Mouse (Mus musculus) regulatory T cell (primary cell): ENCODE data around the gene Prpf40b.

Source experiments
- in situ Hi-C: fragments of 300-600 bp; cut with MboI, MseI; formaldehyde crosslinking; loops from one replicate; pipeline ENCODE4 v1.15.1; 2025; ENCODE audit warnings: high pct_unique_total_duplicates

Prpf40b gene

DNA sequence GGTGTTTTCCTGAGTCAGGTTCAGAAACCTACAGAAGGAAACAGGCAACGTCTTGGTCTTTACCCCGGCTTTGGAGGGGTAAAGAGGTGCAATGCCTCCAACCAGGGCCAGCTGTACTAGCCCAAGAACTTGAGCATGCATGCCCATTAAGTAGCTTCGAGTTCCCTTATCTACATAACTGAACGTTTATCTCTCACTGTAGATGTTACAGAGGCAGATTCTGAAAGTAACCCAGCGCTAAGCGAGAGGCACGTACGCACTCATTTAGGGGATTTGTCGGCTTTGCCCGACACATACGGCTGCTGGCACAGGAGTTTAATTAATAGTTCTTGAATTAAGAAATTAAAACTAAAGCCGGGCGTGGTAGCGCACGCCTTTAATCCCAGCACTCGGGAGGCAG is 600 bp upstream of the Prpf40b start:
- in situ Hi-C loops: no loop called here

- in situ Hi-C loops: no loop called here
Observed at GRCm38 (mm10) chr15:99295484-99295981, 646 bp downstream of the Prpf40b start, which contains the start of gene Fam186b. Gene Fam186b (minus strand): TSS chr15:99295888.

GRCm38 (mm10) chr15:99296213-99296612 is 1.3 kb downstream of the Prpf40b start:
- in situ Hi-C loops: no loop called here

- in situ Hi-C loops: no loop called here
Observed at GRCm38 (mm10) chr15:99307476-99307875, 12.6 kb downstream of the Prpf40b start.

- in situ Hi-C loops: no loop called here
Observed at GRCm38 (mm10) chr15:99309549-99309948, 14.7 kb downstream of the Prpf40b start.

GRCm38 (mm10) chr15:99310617-99311016 is 15.7 kb downstream of the Prpf40b start:
- in situ Hi-C loops: no loop called here

- in situ Hi-C loops: no loop called here
Observed at GRCm38 (mm10) chr15:99314891-99315290, 20.0 kb downstream of the Prpf40b start.

DNA sequence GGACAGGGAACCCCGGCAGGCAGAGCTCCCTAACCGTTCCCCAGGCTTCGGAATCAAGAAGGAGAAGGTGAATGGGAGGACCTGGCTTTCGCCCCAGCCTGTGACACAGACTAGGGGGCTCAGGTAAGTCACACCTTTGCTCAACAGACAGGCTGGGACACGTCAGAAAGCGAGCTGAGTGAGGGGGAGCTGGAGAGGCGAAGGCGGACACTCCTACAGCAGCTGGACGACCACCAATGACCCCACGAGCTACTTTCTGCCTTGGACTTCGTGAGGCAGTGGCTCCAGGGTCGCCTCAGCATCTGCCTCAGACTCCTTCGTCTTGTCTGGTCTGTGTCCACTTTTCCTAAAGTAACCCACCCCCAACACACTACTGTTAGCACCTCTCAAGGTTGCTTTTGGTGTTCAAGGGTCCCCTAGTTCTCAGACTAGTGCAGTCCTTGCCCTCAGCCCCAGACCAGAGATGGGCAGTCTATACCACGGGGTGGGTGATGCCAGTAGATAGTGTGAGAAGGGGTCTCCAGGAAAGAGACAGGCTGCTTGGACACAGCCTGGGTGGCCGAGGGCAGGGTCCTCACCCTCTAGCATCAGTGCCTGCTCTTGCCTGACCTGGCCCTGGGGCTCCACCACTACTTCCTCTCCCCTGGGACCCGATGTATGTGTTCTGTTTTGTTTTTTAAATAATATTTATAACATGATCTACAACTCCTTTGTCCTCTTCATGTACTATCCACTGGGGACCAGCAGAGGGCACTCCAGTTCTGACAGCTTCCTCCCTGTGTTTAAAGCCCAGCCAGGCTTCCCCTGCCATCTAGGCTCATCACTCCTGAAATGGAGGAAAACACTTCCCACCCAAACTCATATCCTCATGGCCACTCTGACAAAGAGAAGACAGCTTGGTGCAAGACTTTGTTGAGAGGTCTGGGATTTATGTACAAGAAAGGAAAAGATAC is 21.7 kb downstream of the Prpf40b start:
- in situ Hi-C loops: no loop called here

DNA sequence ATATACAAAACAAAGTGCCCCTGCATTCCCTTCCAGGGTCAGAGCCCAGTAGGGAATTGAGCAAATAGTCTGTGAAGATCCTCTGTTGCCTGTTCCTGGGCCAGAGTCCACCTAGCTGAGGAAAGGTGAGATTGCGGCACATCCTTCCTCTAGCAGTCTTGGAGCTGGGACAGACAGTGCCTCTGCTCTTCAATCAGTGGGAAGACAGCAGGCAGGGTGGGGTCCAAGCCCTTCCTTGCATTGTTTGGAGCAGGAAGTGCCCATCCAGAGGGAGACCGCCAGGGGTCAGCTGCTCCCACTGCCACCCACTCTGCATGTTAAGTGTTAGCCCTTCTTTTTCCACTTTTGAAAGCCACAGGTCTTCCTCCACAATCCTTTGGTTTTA is 22.4 kb downstream of the Prpf40b start:
- in situ Hi-C loops: no loop called here

GRCm38 (mm10) chr15:99318071-99318470 is 23.2 kb downstream of the Prpf40b start:
- in situ Hi-C loops: no loop called here

GRCm38 (mm10) chr15:99318861-99319410 is 24.0 kb downstream of the Prpf40b start:
- in situ Hi-C loops: no loop called here

GRCm38 (mm10) chr15:99319411-99319871 is 24.6 kb downstream of the Prpf40b start:
- in situ Hi-C loops: no loop called here

DNA sequence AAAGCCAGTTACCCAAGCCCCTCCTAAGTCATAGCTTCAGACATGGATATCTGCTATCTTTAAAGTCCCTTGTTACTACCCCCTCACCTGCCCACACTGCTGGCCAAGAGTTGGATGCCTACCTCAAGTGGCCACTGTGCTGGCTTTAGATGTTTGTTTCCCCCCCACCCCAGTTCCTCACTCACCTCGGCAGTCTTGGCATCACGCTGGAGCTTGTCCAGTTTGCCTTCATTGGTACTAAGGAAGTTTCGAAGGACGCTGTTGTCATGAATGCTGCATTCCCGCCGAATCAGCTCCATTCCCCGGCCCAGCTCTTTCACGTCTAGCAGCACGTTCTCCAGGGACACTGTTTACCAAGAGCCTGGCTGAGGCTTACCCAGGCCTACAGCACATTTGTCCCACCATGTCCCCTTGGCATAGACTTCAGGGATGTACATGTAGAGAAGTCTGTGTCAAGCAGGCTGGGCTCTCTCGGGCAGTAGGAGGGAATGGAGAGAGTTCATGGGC is 25.3 kb downstream of the Prpf40b start:
- in situ Hi-C loops: loop anchor here (5.0 kb wide), 1 partner anchor 57 kb away; no protein-coding TSS in a partner anchor

DNA sequence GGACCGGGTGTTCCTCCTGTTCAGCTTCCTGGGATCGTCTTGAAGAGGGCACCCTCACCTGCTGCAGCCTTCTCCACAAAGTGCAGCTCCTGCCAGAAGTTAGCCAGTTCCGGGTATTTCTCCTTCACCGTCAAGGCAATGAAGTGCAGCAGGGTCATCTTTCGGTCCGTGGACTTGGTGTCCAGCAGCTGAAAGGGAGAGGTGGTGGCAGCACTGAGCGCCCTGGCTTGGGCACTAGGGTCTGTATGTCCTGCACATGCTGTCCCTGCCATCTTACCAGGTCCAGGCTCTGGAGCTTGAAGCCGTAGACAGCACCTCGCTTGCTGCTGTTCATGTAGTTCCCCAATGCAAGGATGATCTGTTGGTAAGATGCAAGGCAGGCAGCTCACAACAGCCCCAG is 26.1 kb downstream of the Prpf40b start:
- in situ Hi-C loops: loop anchor here (5.0 kb wide), 1 partner anchor 56 kb away; no protein-coding TSS in a partner anchor

DNA sequence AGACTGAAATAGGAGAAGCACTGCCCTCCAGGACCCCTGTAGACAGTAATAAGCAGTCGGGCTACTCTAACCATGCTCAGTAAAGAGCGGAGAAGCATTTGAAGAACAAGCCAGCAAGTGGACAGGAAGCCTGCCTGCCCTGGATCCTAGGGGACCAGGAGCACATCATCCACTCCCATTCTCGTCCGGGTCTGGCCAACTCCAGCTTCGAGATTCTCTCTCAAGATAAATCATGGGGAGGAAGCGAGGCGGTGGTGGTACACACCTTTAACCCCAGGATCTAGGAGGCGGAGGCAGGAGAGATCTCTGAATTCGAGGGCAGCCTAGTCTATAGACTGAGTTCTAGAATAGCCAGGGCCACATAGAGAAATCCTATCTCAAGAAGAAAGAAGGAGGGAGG is 29.3 kb downstream of the Prpf40b start:
- in situ Hi-C loops: loop anchor here (5.0 kb wide), 1 partner anchor 53 kb away; no protein-coding TSS in a partner anchor

DNA sequence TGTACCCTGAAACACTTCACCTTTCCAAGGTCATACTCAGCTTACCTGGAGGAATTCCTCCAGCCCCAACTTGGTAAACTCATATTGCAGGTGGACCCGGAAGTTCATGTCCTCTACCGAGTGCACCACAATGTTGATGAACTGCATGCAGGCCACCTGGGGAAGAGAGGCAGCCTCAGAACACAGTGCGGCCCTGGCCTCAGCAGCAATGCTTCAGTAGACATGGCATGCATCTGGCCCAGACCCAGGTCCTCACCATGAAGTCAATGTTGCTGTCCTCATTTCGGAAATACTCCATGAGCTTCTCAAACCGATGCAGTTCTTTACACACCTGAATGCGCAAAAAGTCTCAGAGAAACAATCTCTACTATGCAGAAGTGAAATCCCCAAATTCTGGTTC is 30.7 kb downstream of the Prpf40b start:
- in situ Hi-C loops: no loop called here

DNA sequence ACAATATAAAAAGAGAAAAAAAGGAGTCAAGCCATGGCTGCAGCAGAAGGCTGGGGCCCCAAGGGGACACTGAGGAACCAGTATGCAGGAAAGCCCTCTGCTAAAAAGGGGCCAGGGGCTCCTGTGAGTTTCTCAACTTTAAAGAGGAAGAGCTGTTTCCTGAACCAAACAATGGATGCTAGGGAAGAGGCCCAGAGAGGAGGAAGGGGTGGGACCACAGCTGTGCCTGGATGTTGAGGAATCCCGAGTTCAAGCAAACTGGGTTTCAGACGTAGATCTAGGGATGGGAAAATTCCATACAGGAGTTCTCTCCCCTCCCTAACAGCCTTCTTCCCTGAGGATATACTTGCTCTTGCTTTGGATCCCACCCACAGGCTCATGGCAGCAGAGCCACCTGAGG is 31.5 kb downstream of the Prpf40b start:
- in situ Hi-C loops: no loop called here

DNA sequence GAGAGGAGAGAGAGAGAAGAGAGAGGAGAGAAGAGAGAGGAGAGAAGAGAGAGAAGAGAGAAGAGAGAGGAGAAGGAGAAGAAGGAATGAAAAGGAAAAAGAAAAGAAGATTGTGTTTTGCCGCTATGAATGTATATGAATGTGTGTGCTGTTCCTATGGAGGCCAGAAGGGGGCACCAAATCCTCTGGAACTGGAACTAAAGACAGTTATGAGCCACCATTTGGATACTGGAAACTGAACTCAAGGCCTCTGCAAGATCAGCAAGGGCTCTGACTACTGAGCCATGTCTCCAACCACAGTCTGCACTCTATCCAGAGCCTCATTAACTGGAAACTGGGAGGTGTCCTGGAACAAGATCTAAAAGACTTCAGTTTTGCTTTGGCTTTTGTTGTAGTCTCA is 32.1 kb downstream of the Prpf40b start:
- in situ Hi-C loops: no loop called here

GRCm38 (mm10) chr15:99328011-99328410 is 33.1 kb downstream of the Prpf40b start:
- in situ Hi-C loops: no loop called here

GRCm38 (mm10) chr15:99330324-99330723 is 35.4 kb downstream of the Prpf40b start:
- in situ Hi-C loops: no loop called here

DNA sequence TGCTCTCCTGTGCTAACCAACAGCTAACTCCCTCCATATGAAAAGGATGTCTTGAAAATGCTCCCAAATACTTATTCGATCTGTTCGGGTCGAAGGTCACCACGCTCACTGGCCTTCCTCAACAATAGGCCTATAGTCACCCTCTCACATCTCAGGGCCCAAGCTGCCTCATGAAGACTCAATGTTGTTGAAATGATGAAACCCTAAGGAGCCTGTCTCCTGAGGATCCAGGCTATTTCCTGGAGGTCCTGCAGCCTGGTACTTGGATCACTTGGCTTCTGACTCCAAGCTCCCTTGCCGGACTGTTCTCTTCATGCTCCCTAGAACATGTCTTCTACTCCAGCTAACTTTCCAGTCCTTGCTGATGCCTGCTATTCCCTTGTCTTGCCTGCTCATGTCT is 36.5 kb downstream of the Prpf40b start:
- in situ Hi-C loops: no loop called here

DNA sequence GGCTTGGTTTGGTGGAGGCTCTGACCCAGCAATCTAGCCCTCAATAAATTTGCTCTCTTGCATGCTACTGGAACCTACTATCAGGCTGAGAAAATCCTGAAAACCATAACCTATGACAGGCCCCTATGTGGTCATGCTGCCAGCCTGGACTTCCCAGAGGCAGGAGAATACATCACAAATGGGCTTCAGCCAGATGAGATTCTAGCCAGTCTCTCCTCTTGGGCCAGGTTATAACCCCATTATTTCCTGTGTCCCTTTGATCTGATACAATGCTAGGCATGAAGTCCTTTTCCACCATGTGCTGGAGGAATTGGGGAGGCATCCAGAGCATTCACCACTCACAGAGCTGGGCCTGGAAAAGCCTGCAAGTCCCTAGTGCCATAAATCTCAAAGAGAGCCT is 37.2 kb downstream of the Prpf40b start:
- in situ Hi-C loops: no loop called here
